Mouse (Mus musculus): Measurements from ENCODE around the gene Cadm1.
A peak's percentile ranks its signal among the peaks of the same experiment; 100 is the strongest.

Cadm1 gene

GRCm38 (mm10) chr9:47828762-47829161 lies 298.8 kb downstream of the Cadm1 start:
- no peak for DNase-seq

GRCm38 (mm10) chr9:47829204-47829603 lies 299.2 kb downstream of the Cadm1 start:
- DNase-seq, result no peak

GRCm38 (mm10) chr9:47829846-47830245 lies 299.9 kb downstream of the Cadm1 start:
- no peak for DNase-seq

GRCm38 (mm10) chr9:47831412-47831811 lies 301.4 kb downstream of the Cadm1 start:
- DNase-seq, result no peak

- DNase-seq, result no peak
These were observed 308.2 kb downstream of the Cadm1 start for GRCm38 (mm10) chr9:47838170-47838569.

GRCm38 (mm10) chr9:47838890-47839691 lies 309.1 kb downstream of the Cadm1 start:
- peak; percentile 63 for DNase-seq

GRCm38 (mm10) chr9:47839692-47840025 lies 309.7 kb downstream of the Cadm1 start:
- no peak for DNase-seq

- no peak for DNase-seq
These were observed 313.4 kb downstream of the Cadm1 start for GRCm38 (mm10) chr9:47843328-47843727.

GRCm38 (mm10) chr9:47846275-47846674 lies 316.3 kb downstream of the Cadm1 start:
- peak; percentile 53 for DNase-seq

GRCm38 (mm10) chr9:47846926-47847325 lies 317.0 kb downstream of the Cadm1 start:
- DNase-seq, result no peak

GRCm38 (mm10) chr9:47847797-47848196 lies 317.8 kb downstream of the Cadm1 start:
- DNase-seq, result no peak

GRCm38 (mm10) chr9:47848745-47849144 lies 318.8 kb downstream of the Cadm1 start:
- DNase-seq, result no peak

- DNase-seq, result peak; percentile 66
These were observed 326.3 kb downstream of the Cadm1 start for GRCm38 (mm10) chr9:47856311-47856710.

GRCm38 (mm10) chr9:47857235-47857634 lies 327.3 kb downstream of the Cadm1 start:
- DNase-seq, result no peak

GRCm38 (mm10) chr9:47858134-47858533 lies 328.2 kb downstream of the Cadm1 start:
- no peak for DNase-seq

- peak; percentile 70 for DNase-seq
These were observed 328.9 kb downstream of the Cadm1 start for GRCm38 (mm10) chr9:47858778-47859395.

- DNase-seq, result no peak
These were observed 331.0 kb downstream of the Cadm1 start for GRCm38 (mm10) chr9:47860994-47861393.

GRCm38 (mm10) chr9:47861783-47862182 lies 331.8 kb downstream of the Cadm1 start:
- no peak for DNase-seq

- no peak for DNase-seq
These were observed 336.0 kb downstream of the Cadm1 start for GRCm38 (mm10) chr9:47866001-47866400.

- DNase-seq, result no peak
These were observed 337.5 kb downstream of the Cadm1 start for GRCm38 (mm10) chr9:47867474-47867873.

- no peak for DNase-seq
These were observed 339.7 kb downstream of the Cadm1 start for GRCm38 (mm10) chr9:47869661-47870060.

- no peak for DNase-seq
These were observed 346.7 kb downstream of the Cadm1 start for GRCm38 (mm10) chr9:47876557-47877206.

GRCm38 (mm10) chr9:47880171-47880570 lies 350.2 kb downstream of the Cadm1 start:
- no peak for DNase-seq

GRCm38 (mm10) chr9:47882372-47882771 lies 352.4 kb downstream of the Cadm1 start:
- DNase-seq, result no peak

Data from retina, postnatal 1 day (tissue).